Mouse (Mus musculus) G1E (cell line): ENCODE measurements around the gene Ntsr2. TPM values are rescaled to one million over a fixed set of nuclear protein-coding genes. Genes with fewer than 3 reads are reported as not detected.

Experiments
- ATAC-seq: 2 replicates; pipeline ENCODE4 v1.8.0; 2016; ENCODE audit warnings: mild to moderate bottlenecking; ENCODE audit not compliant: insufficient number of reproducible peaks, poor library complexity, low FRiP score, severe bottlenecking; ENCODE audit errors: extremely low read depth
- DNase-seq: peaks from one replicate; pipeline ENCODE4 v3.0.0; 2012; ENCODE audit warnings: low spot score
- H3K27me3 ChIP-seq: 2 replicates; pipeline ENCODE4 v1.6.1; 2012; ENCODE audit warnings: mild to moderate bottlenecking, low read length, inconsistent platforms; ENCODE audit not compliant: insufficient read depth
- H3K36me3 ChIP-seq: replicated peaks from 2 replicates; pipeline ENCODE3; 2012; ENCODE audit warnings: mild to moderate bottlenecking, inconsistent platforms
- H3K4me1 ChIP-seq: 2 replicates; pipeline ENCODE4 v1.6.1; 2012; ENCODE audit warnings: low read depth, low read length, inconsistent platforms, mixed read lengths; ENCODE audit not compliant: insufficient read depth
- H3K4me3 ChIP-seq: 2 replicates; pipeline ENCODE4 v1.5.1; 2012; ENCODE audit warnings: low read depth, mild to moderate bottlenecking, inconsistent platforms, low read length, moderate library complexity, mixed read lengths
- H3K9me3 ChIP-seq: replicated peaks from 2 replicates; pipeline ENCODE4 v1.6.1; 2012; ENCODE audit warnings: inconsistent platforms
- CTCF ChIP-seq: IDR thresholded peaks from 2 replicates; pipeline ENCODE4 v1.5.1; 2012; ENCODE audit warnings: low read depth, low read length, inconsistent platforms, mixed read lengths
- GATA1 ChIP-seq: IDR thresholded peaks from 2 replicates; pipeline ENCODE4 v1.6.1; 2012; ENCODE audit warnings: borderline replicate concordance, low read length, inconsistent platforms, mixed read lengths
- GATA2 ChIP-seq: IDR thresholded peaks from 2 replicates; pipeline ENCODE4 v1.6.1; 2012; ENCODE audit warnings: low read depth, low read length, inconsistent platforms, borderline replicate concordance
- POLR2AphosphoS5 ChIP-seq: IDR thresholded peaks from 2 replicates; pipeline ENCODE4 v1.6.1; 2012; ENCODE audit warnings: low read depth, low read length, inconsistent platforms; ENCODE audit not compliant: insufficient replicate concordance
- TAL1 ChIP-seq: conservative IDR thresholded peaks from 2 replicates; pipeline ENCODE4 v1.6.1; 2012; ENCODE audit warnings: low read depth, low read length, inconsistent platforms, mixed read lengths
- polyA plus RNA-seq: library from polyadenylated mRNA; stranded (reverse); fragments of >175 nt; gene quantifications from 2 replicates; pipeline ENCODE4 v1.2.3, GENCODE M21; 2012
- total RNA-seq, 2 experiments: library from RNA; stranded (forward) in 1 of 2; stranded (reverse) in 1 of 2; fragments of 200-1000 nt in 1 of 2; fragments of >200 nt in 1 of 2; fragmentation: Nextera tagmentation in 1 of 2; gene quantifications; 2 replicates each; pipeline ENCODE4 v1.2.3; 2014 to 2017

Gene Ntsr2
- total and polyA plus RNA-seq, 3 experiments: 0.05 TPM; not detected in 2

GRCm38 (mm10) chr12:16635816-16636215 is 17.4 kb upstream of the Ntsr2 start:
- no peak for ATAC-seq

GRCm38 (mm10) chr12:16639078-16639771 is 14.0 kb upstream of the Ntsr2 start:
- Histone ChIP-seq H3K9me3 (no peaks in the 10 kb centered on the region), H3K27me3 (peaks cover 9% of the 10 kb centered on the region; the same call in 1 of the 2 replicates), H3K4me1 (no peaks in the 10 kb centered on the region), H3K36me3 (no peaks in the 10 kb centered on the region), H3K4me3 (no peak overlapping the region)
- DNase-seq (no peak), ATAC-seq (no peak; the same call in 1 of the 2 replicates)
- TF ChIP-seq CTCF: no peak
- TF ChIP-seq TAL1: no peak
- TF ChIP-seq GATA1: no peak
- no peak for TF ChIP-seq GATA2

More at GRCm38 (mm10) chr12:16635816-16636215, 17.4 kb upstream of the Ntsr2 start:
- Histone ChIP-seq H3K27me3 (0 out of 2 replicates have a peak, but pooled peaks cover 5% of the 10 kb centered on the region), H3K9me3 (no peaks in the 10 kb centered on the region), H3K36me3 (no peaks in the 10 kb centered on the region), H3K4me3 (no peak overlapping the region), H3K4me1 (peaks cover 11% of the 10 kb centered on the region)
- DNase-seq: no peak
- TF ChIP-seq TAL1 (no peak), CTCF (no peak), GATA1 (no peak), POLR2AphosphoS5 (no peak), GATA2 (no peak)

- DNase-seq: no peak
- Histone ChIP-seq H3K9me3 (no peaks in the 10 kb centered on the region), H3K4me3 (no peak overlapping the region), H3K36me3 (no peaks in the 10 kb centered on the region), H3K27me3 (peaks cover 12% of the 10 kb centered on the region; the same call in 1 of the 2 replicates), H3K4me1 (no peaks in the 10 kb centered on the region)
- TF ChIP-seq GATA1: no peak
- no peak for TF ChIP-seq TAL1
- TF ChIP-seq POLR2AphosphoS5: no peak
- no peak for TF ChIP-seq GATA2
- TF ChIP-seq CTCF: no peak
- ATAC-seq: no peak
Observed at GRCm38 (mm10) chr12:16640075-16640474, 13.1 kb upstream of the Ntsr2 start.

GRCm38 (mm10) chr12:16642000-16642399 is 11.2 kb upstream of the Ntsr2 start:
- no peak for ATAC-seq
- Histone ChIP-seq H3K4me1 (no peaks in the 10 kb centered on the region), H3K27me3 (peaks cover 15% of the 10 kb centered on the region), H3K36me3 (no peaks in the 10 kb centered on the region), H3K4me3 (no peak overlapping the region), H3K9me3 (no peaks in the 10 kb centered on the region)
- no peak for TF ChIP-seq GATA2
- TF ChIP-seq CTCF: peak; percentile 28; the same call in 1 of the 2 replicates
- peak; percentile 15 for DNase-seq

- H3K9me3 ChIP-seq: no peaks in the 10 kb centered on the region
- peaks cover 17% of the 10 kb centered on the region for H3K27me3 ChIP-seq
- DNase-seq (no peak), ATAC-seq (no peak)
- no peaks in the 10 kb centered on the region for H3K36me3 ChIP-seq
- H3K4me1 ChIP-seq: no peaks in the 10 kb centered on the region
- no peak overlapping the region for H3K4me3 ChIP-seq
- TF ChIP-seq CTCF (no peak), TAL1 (no peak), POLR2AphosphoS5 (no peak), GATA1 (no peak), GATA2 (no peak)
Observed at GRCm38 (mm10) chr12:16643508-16644345, 9.5 kb upstream of the Ntsr2 start.

GRCm38 (mm10) chr12:16644698-16645097 is 8.5 kb upstream of the Ntsr2 start:
- Histone ChIP-seq H3K4me3 (no peak overlapping the region), H3K27me3 (peaks cover 17% of the 10 kb centered on the region), H3K9me3 (no peaks in the 10 kb centered on the region), H3K36me3 (no peaks in the 10 kb centered on the region), H3K4me1 (no peaks in the 10 kb centered on the region)
- DNase-seq: no peak
- no peak for ATAC-seq
- TF ChIP-seq CTCF (no peak), GATA1 (no peak), GATA2 (no peak)
